Mouse (Mus musculus) midbrain, embryonic 14.5 days (tissue): ENCODE results near the gene Fam196b. TPM values are rescaled to one million over a fixed set of nuclear protein-coding genes. Genes with fewer than 3 reads are reported as not detected.
A peak's percentile ranks its signal among the peaks of the same experiment; 100 is the strongest.

ENCODE experiments used
- ATAC-seq: fragments of 200-750 bp; cut with Nextera tagmentation; 2 replicates; pipeline ENCODE4 v1.8.0; 2017; ENCODE audit warnings: moderate number of reproducible peaks, moderate library complexity; ENCODE audit not compliant: low FRiP score, low TSS enrichment
- DNase-seq: peaks from one replicate; pipeline ENCODE4 v3.0.0-alpha.2; 2015
- H3K27ac ChIP-seq: fragments of 300-500 bp; sonication (generic); replicated peaks from 2 replicates; pipeline ENCODE4 v1.5.1; 2014; ENCODE audit warnings: mild to moderate bottlenecking, low read depth, low read length, moderate library complexity
- H3K27me3 ChIP-seq: fragments of 300-500 bp; sonication (generic); 2 replicates; pipeline ENCODE4 v1.6.1; 2014; ENCODE audit warnings: low read length, control low read depth, mixed read lengths; ENCODE audit not compliant: control insufficient read depth, insufficient read depth
- H3K36me3 ChIP-seq: fragments of 300-500 bp; sonication (generic); 2 replicates; pipeline ENCODE4 v1.6.1; 2014; ENCODE audit warnings: low read length, control low read depth; ENCODE audit not compliant: control insufficient read depth, insufficient read depth
- H3K4me1 ChIP-seq: fragments of 300-500 bp; sonication (generic); 2 replicates; pipeline ENCODE4 v1.6.1; 2014; ENCODE audit warnings: mild to moderate bottlenecking, antibody characterized with exemption, low read length, control low read depth; ENCODE audit not compliant: control insufficient read depth, insufficient read depth
- H3K4me2 ChIP-seq: fragments of 300-500 bp; sonication (generic); 2 replicates; pipeline ENCODE4 v1.6.1; 2014; ENCODE audit warnings: mild to moderate bottlenecking, low read length, moderate library complexity
- H3K4me3 ChIP-seq: fragments of 300-500 bp; sonication (generic); replicated peaks from 2 replicates; pipeline ENCODE4 v1.5.1; 2014; ENCODE audit warnings: low read depth, low read length
- H3K9ac ChIP-seq: fragments of 300-500 bp; sonication (generic); replicated peaks from 2 replicates; pipeline ENCODE4 v1.6.1; 2014; ENCODE audit warnings: mild to moderate bottlenecking, low read length, moderate library complexity
- H3K9me3 ChIP-seq: fragments of 300-500 bp; sonication (generic); 2 replicates; pipeline ENCODE4 v1.6.1; 2016; ENCODE audit warnings: low read length, control low read depth, mixed read lengths; ENCODE audit not compliant: control insufficient read depth
- WGBS: fragments of 180-500 bp; shearing (Covaris S2); extraction: QIAGEN DNeasy Blood & Tissue Kit; methylation state at CpG from one replicate; pipeline ENCODE4 v1.1.7; 2014; 5-methylcytosine and 5-hydroxymethylcytosine counted together
- polyA plus RNA-seq: library from polyadenylated mRNA; unstranded; fragments of >200 nt; fragmentation: Nextera tagmentation; extraction: Ambion mirVana; gene quantifications from 2 replicates; pipeline ENCODE4 v1.2.1, GENCODE M21; 2014

Fam196b gene
- polyA plus RNA-seq, 1 experiment from 2014 or later: 3.7 TPM

- DNase-seq: no peak
- Histone ChIP-seq H3K27me3 (no peaks in the 10 kb centered on the region), H3K9ac (no peak overlapping the region), H3K4me3 (no peak overlapping the region), H3K36me3 (no peaks in the 10 kb centered on the region), H3K9me3 (no peaks in the 10 kb centered on the region), H3K4me2 (no peak overlapping the region), H3K27ac (no peak overlapping the region), H3K4me1 (peaks cover 8% of the 10 kb centered on the region; the same call in 1 of the 2 replicates)
- WGBS: 54% methylated on average over 3 of the region's 3 CpGs
- no peak for ATAC-seq
Observed at GRCm38 (mm10) chr11:34291304-34291703, 23.3 kb upstream of the Fam196b start.

- WGBS: 25% methylated on average over 5 of the region's 5 CpGs
- Histone ChIP-seq H3K4me3 (no peak overlapping the region), H3K27me3 (no peaks in the 10 kb centered on the region), H3K4me2 (no peak overlapping the region), H3K36me3 (no peaks in the 10 kb centered on the region), H3K9ac (no peak overlapping the region), H3K27ac (peak overlapping the region; percentile 55), H3K4me1 (peaks cover 9% of the 10 kb centered on the region), H3K9me3 (no peaks in the 10 kb centered on the region)
- DNase-seq (peak; percentile 77), ATAC-seq (peak; percentile 92)
Observed at GRCm38 (mm10) chr11:34297698-34298378, 16.8 kb upstream of the Fam196b start.

GRCm38 (mm10) chr11:34299550-34299949, 15.1 kb upstream of the Fam196b start:
- 95% methylated on average over 1 of the region's 1 CpGs for whole genome bisulfite sequencing
- no peaks in the 10 kb centered on the region for H3K36me3 ChIP-seq

GRCm38 (mm10) chr11:34300064-34300463, 14.6 kb upstream of the Fam196b start:
- ATAC-seq: no peak
- WGBS: 93% methylated on average over 7 of the region's 7 CpGs

More at GRCm38 (mm10) chr11:34299550-34299949, 15.1 kb upstream of the Fam196b start:
- Histone ChIP-seq H3K4me2 (no peak overlapping the region), H3K9me3 (no peaks in the 10 kb centered on the region), H3K27ac (no peak overlapping the region), H3K4me1 (peaks cover 9% of the 10 kb centered on the region), H3K27me3 (no peaks in the 10 kb centered on the region), H3K9ac (no peak overlapping the region), H3K4me3 (no peak overlapping the region)
- ATAC-seq (no peak), DNase-seq (no peak)

GRCm38 (mm10) chr11:34306231-34306630, 8.4 kb upstream of the Fam196b start:
- ATAC-seq (no peak), DNase-seq (no peak)
- 85% methylated on average over 3 of the region's 3 CpGs for WGBS
- Histone ChIP-seq H3K27me3 (no peaks in the 10 kb centered on the region), H3K4me3 (no peak overlapping the region), H3K36me3 (no peaks in the 10 kb centered on the region), H3K9ac (no peak overlapping the region), H3K4me1 (no peaks in the 10 kb centered on the region), H3K9me3 (no peaks in the 10 kb centered on the region), H3K27ac (no peak overlapping the region), H3K4me2 (no peak overlapping the region)

More at GRCm38 (mm10) chr11:34300064-34300463, 14.6 kb upstream of the Fam196b start:
- Histone ChIP-seq H3K9me3 (no peaks in the 10 kb centered on the region), H3K36me3 (no peaks in the 10 kb centered on the region), H3K4me2 (no peak overlapping the region), H3K27ac (no peak overlapping the region), H3K4me1 (peaks cover 9% of the 10 kb centered on the region), H3K4me3 (no peak overlapping the region), H3K27me3 (no peaks in the 10 kb centered on the region), H3K9ac (no peak overlapping the region)
- DNase-seq: no peak

GRCm38 (mm10) chr11:34308731-34309130, 5.9 kb upstream of the Fam196b start:
- ATAC-seq (no peak), DNase-seq (no peak)
- no peak overlapping the region for H3K27ac ChIP-seq
- H3K4me1 ChIP-seq: no peaks in the 10 kb centered on the region
- H3K9ac ChIP-seq: no peak overlapping the region
- no peaks in the 10 kb centered on the region for H3K36me3 ChIP-seq
- H3K9me3 ChIP-seq: no peaks in the 10 kb centered on the region
- WGBS: 96% methylated on average over 3 of the region's 3 CpGs
- no peak overlapping the region for H3K4me2 ChIP-seq
- peaks cover 11% of the 10 kb centered on the region; the same call in 1 of the 2 replicates for H3K27me3 ChIP-seq
- no peak overlapping the region for H3K4me3 ChIP-seq

GRCm38 (mm10) chr11:34309360-34309759, 5.3 kb upstream of the Fam196b start:
- Histone ChIP-seq H3K4me1 (no peaks in the 10 kb centered on the region), H3K27me3 (peaks cover 16% of the 10 kb centered on the region; the same call in 1 of the 2 replicates), H3K27ac (no peak overlapping the region), H3K9me3 (no peaks in the 10 kb centered on the region), H3K4me2 (no peak overlapping the region), H3K4me3 (no peak overlapping the region), H3K9ac (no peak overlapping the region), H3K36me3 (no peaks in the 10 kb centered on the region)
- DNase-seq (no peak), ATAC-seq (no peak)
- WGBS: 60% methylated on average over 2 of the region's 2 CpGs

- no peak for DNase-seq
- H3K9me3 ChIP-seq: no peaks in the 10 kb centered on the region
- no peak overlapping the region for H3K9ac ChIP-seq
- WGBS: 62% methylated on average over 5 of the region's 5 CpGs
- peaks cover 14% of the 10 kb centered on the region; the same call in 1 of the 2 replicates for H3K4me1 ChIP-seq
- H3K36me3 ChIP-seq: no peaks in the 10 kb centered on the region
- no peak overlapping the region for H3K4me2 ChIP-seq
- no peak overlapping the region for H3K27ac ChIP-seq
- ATAC-seq: no peak
- H3K27me3 ChIP-seq: peaks cover 16% of the 10 kb centered on the region; the same call in 1 of the 2 replicates
- no peak overlapping the region for H3K4me3 ChIP-seq
Observed at GRCm38 (mm10) chr11:34311717-34312116, 2.9 kb upstream of the Fam196b start.

GRCm38 (mm10) chr11:34312208-34312607, 2.4 kb upstream of the Fam196b start:
- ATAC-seq (no peak), DNase-seq (no peak)
- no peaks in the 10 kb centered on the region for H3K36me3 ChIP-seq
- H3K9ac ChIP-seq: no peak overlapping the region
- H3K4me2 ChIP-seq: no peak overlapping the region
- 83% methylated on average over 7 of the region's 7 CpGs for WGBS
- H3K4me1 ChIP-seq: peaks cover 19% of the 10 kb centered on the region
- H3K27ac ChIP-seq: no peak overlapping the region
- peaks cover 16% of the 10 kb centered on the region; the same call in 1 of the 2 replicates for H3K27me3 ChIP-seq
- H3K4me3 ChIP-seq: no peak overlapping the region
- H3K9me3 ChIP-seq: no peaks in the 10 kb centered on the region
